Mouse (Mus musculus) 416B (cell line): ENCODE measurements around the gene Akt2.
"Not testable (repeated sequence)": the region's sequence is repeated elsewhere in the genome, so short reads cannot be mapped to it uniquely, and the experiment has no call there.

Experiments
- DNase-seq: peaks from one replicate; pipeline ENCODE4 v3.0.0; 2011; ENCODE audit warnings: low read depth

Akt2 gene

GRCm38 (mm10) chr7:27613751-27614499, 22.6 kb downstream of the Akt2 start:
- no peak for DNase-seq

GRCm38 (mm10) chr7:27621028-27621427, 29.7 kb downstream of the Akt2 start:
- no peak for DNase-seq

GRCm38 (mm10) chr7:27622234-27622633, 30.9 kb downstream of the Akt2 start:
- DNase-seq, result no peak

- DNase-seq, result no peak
Measured at GRCm38 (mm10) chr7:27624967-27625366, 33.6 kb downstream of the Akt2 start.

GRCm38 (mm10) chr7:27627707-27628106, 36.4 kb downstream of the Akt2 start:
- DNase-seq, result no peak

GRCm38 (mm10) chr7:27628190-27628589, 36.8 kb downstream of the Akt2 start:
- DNase-seq, result no peak

- not testable (repeated sequence) for DNase-seq
Measured at GRCm38 (mm10) chr7:27628816-27629215, 37.5 kb downstream of the Akt2 start.

- DNase-seq, result no peak
Measured at GRCm38 (mm10) chr7:27631439-27631838, 40.1 kb downstream of the Akt2 start.

GRCm38 (mm10) chr7:27633166-27633565, 41.8 kb downstream of the Akt2 start:
- no peak for DNase-seq

- DNase-seq, result no peak
Measured at GRCm38 (mm10) chr7:27634691-27635090, 43.3 kb downstream of the Akt2 start.

GRCm38 (mm10) chr7:27635094-27635493, 43.7 kb downstream of the Akt2 start:
- not testable (repeated sequence) for DNase-seq

GRCm38 (mm10) chr7:27644471-27644870, 53.1 kb downstream of the Akt2 start:
- DNase-seq, result peak; percentile 66

- DNase-seq, result no peak
Measured at GRCm38 (mm10) chr7:27646516-27646915, 55.2 kb downstream of the Akt2 start.

GRCm38 (mm10) chr7:27647281-27648002, 56.1 kb downstream of the Akt2 start:
- DNase-seq, result no peak

- DNase-seq, result no peak
Measured at GRCm38 (mm10) chr7:27649723-27650122, 58.4 kb downstream of the Akt2 start.

- peak; percentile 94 for DNase-seq
Measured at GRCm38 (mm10) chr7:27650949-27651348, 59.6 kb downstream of the Akt2 start.

- DNase-seq, result no peak
Measured at GRCm38 (mm10) chr7:27653681-27654437, 62.5 kb downstream of the Akt2 start, which contains the start of gene Ttc9b. Gene Ttc9b, plus strand, starts transcription at chr7:27653915.

GRCm38 (mm10) chr7:27654607-27655276, 63.4 kb downstream of the Akt2 start:
- peak; percentile 55 for DNase-seq

GRCm38 (mm10) chr7:27655545-27655944, 64.2 kb downstream of the Akt2 start:
- no peak for DNase-seq

GRCm38 (mm10) chr7:27656600-27656999, 65.2 kb downstream of the Akt2 start:
- DNase-seq, result no peak

- no peak for DNase-seq
Measured at GRCm38 (mm10) chr7:27657824-27658395, 66.6 kb downstream of the Akt2 start.
